Mouse (Mus musculus): ENCODE results near the gene Gpatch3.

Gpatch3 gene

GRCm38 (mm10) chr4:133574070-133574842, at the start of gene Gpatch3:
Gene Gpatch3, plus strand, starts transcription at chr4:133574745.
- peak; percentile 91 to 94 for DNase-seq

- DNase-seq, result no peak
Measured at GRCm38 (mm10) chr4:133527788-133528187, 46.8 kb upstream of the Gpatch3 start.

DNA sequence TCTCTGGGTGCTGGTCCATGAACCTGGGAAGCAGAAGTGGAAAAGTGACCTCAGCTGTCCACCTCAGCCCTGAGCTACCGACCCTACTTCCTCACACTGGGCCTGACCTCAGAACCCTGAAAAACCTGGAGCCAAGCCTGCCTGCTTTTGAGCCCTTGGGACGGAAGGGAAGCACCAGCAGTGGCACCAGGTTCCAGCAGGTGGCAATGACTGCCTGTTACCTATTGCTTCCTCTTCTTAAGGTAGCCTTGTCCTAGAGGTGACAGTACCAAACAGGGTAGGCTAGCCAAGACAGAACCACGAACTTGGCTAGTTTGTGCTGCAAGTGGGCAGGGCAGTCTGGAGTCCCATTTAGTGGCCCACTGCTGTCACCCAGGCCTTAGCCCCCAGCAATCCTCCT, 41.8 kb upstream of the Gpatch3 start:
- DNase-seq, result no peak

GRCm38 (mm10) chr4:133536081-133536480, 38.5 kb upstream of the Gpatch3 start:
- no peak for DNase-seq

- DNase-seq, result no peak
Measured at GRCm38 (mm10) chr4:133536652-133537051, 37.9 kb upstream of the Gpatch3 start.

DNA sequence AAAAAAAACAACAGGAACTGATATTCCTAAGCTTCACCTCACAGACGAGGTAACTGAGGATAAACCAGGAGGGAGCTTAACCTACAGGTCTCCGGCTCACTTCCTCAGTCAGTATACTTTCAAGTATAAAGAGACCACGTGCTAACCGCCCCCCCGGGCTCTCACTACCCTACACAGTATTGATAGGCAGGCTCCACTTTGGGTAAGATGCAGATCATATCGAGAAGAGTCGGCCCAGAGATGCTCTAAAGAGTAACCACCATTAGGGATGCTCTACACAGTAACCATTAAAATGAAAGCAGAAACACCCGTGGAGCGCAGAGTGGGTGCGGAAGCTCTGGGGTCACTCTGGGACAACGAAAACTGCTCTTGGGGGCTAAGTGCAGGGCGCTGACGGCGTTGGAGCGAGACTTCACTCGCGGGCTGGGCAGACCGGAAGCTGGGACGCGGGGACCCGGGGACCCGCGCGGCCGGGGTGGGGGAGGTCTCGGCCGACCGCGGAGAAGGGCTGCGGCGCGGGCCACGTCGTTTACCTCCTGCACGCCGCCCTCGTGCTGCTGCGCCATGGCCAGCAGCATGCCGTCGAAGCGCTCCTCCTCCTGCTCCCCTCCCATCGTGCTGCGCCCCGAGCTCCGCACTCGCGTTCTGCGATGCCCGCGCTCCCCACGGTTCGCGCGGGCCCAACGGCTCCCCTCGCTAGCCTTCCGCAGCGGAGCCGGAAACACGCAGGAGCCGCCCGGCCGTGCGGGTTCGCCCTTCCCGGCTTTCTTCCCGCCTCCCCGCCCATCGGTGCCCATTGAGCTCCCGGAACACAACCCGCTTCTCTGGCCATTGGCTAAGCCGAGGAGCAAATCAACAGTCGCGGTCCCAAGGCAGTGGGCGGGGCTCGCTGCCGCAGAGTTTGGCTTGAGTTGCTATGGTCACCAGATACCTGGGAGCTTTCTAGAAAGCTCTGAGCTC, 29.0 kb upstream of the Gpatch3 start, which contains the start of gene Nudc:
TSS of gene Nudc (minus strand) at position 725 of the 960 bp plus-strand sequence.
- DNase-seq, result peak; percentile 95 to 96

- DNase-seq, result no peak
Measured at GRCm38 (mm10) chr4:133552029-133552428, 22.5 kb upstream of the Gpatch3 start.

GRCm38 (mm10) chr4:133552768-133553447, 21.6 kb upstream of the Gpatch3 start, which contains the start of gene Nr0b2:
Gene Nr0b2, plus strand, starts transcription at chr4:133553376.
- peak in 1 of 2 experiments; percentile 21 for DNase-seq

DNA sequence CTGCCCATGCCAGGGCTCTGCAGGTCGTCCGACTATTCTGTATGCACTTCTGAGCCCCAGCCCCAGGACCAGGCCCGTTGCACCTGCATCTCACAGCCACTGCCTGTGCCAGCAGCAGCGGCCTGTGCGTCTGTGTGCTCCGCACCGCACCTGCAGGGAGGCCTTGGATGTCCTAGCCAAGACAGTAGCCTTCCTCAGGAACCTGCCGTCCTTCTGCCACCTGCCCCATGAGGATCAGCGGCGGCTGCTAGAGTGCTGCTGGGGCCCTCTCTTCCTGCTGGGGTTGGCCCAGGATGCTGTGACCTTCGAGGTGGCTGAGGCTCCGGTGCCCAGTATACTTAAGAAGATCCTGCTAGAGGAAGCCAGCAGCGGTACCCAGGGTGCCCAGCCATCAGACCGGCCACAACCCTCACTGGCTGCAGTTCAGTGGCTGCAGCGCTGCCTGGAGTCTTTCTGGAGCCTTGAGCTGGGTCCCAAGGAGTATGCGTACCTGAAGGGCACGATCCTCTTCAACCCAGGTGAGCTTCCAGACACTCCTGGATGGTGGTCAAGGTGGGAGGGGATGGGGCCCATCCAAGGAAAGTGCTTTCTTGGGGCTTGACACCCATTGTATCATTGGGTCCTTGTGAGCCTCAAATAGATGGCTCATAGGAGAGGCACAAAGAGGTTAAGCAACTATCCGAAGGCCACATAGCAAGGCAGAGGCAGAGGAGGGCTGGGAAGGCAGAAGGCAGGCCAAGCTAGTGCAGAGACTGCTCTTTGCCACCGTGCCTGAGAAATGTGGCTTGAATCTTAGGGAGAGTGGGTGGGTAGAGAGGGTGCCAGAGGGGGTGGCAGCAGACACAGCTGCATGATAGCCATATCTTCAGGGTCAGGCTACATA, 20.9 kb upstream of the Gpatch3 start:
- DNase-seq, result peak; percentile 29

DNA sequence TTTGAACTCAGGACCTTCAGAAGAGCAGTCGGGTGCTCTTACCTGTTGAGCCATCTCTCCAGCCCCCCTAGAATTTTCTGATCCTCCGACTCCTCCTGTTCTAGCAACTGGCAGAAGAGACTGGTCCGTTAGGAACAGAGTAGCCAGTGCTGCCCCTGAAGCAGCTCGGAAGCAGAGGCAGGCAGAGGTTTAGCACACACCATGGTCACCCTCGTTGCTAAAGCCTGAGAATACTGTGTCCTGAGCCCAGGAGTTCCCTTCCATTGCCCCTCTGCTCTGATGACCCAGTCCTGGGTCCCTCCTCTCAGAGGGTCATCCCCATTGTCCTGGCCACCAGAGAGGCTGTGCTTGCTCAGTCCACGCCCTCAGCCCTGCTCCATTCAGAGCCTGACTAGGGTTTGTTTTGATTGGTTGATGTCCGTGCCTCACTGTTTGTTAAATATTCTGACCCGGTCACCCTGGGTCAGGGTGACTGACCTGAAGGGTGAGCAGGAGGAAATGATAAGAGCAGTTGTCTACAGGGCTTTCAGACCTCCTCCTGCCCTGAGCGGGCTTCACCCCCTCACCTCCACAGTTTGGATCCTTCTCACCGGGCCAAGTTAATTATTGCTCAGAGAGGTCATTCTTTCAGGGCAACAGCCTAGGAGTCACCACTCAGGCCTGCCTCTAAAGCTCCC, 17.4 kb upstream of the Gpatch3 start:
- no peak for DNase-seq

GRCm38 (mm10) chr4:133559846-133560245, 14.7 kb upstream of the Gpatch3 start:
- DNase-seq, result no peak

GRCm38 (mm10) chr4:133561622-133562021, 12.9 kb upstream of the Gpatch3 start:
- DNase-seq, result no peak

- DNase-seq, result peak; percentile 78 to 88
Measured at GRCm38 (mm10) chr4:133563123-133563571, 11.4 kb upstream of the Gpatch3 start.

DNA sequence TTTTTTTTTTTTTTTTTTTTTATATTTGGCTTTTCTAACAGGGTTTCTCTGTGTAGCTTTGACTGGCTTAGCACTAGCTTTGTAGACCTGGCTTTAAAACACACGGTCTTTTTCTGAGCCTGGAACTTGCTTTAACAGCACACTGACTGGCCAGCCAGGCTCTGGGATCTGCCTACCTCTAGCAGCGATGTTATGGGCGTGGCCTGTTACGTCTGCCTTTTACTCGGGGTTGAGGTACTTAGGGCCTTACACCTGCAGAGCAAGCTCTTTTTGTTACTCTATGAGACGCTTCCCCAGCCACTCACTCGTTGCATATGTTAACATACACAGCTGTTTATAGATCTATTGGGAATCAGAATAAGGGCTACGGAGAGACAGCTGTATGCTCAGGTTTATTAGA, 7.3 kb upstream of the Gpatch3 start:
- no peak for DNase-seq

DNA sequence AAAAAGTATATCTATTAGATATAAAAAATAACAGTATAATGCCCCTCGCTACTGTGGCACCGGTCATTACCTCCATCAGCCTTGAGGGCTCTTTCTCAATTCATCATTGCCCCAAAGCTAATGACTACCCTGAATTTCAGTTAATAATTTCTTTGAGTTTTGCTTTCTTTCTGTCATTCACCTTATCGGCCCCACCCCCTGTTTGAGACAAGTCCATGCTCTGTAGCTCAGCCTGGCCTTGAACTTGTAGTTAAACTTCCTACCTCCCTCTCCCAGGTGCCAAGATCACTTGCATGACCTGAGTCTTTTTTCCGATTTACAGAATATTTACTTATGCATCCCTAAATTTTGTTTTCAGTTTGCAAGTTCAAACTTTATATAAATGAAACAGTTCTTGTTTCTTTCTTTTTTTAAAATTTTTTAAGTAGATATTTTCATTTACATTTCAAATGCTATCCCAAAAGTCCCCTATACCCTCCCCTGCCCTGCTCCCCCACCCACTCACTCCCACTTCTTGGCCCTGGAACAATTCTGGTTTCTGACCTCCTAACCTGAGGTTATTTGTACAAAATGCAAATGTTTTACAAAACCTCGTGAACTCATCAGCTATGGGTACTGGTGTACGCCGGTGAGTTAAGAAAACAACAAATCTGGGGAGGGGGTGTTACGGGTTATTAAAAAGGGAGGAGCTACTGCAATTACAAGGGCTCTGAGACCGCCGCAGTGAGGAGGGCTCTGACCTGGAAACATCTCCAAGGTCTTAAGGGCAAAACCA, 5.1 kb upstream of the Gpatch3 start:
- DNase-seq, result no peak

GRCm38 (mm10) chr4:133570066-133570466, 4.5 kb upstream of the Gpatch3 start:
- no peak for DNase-seq

DNA sequence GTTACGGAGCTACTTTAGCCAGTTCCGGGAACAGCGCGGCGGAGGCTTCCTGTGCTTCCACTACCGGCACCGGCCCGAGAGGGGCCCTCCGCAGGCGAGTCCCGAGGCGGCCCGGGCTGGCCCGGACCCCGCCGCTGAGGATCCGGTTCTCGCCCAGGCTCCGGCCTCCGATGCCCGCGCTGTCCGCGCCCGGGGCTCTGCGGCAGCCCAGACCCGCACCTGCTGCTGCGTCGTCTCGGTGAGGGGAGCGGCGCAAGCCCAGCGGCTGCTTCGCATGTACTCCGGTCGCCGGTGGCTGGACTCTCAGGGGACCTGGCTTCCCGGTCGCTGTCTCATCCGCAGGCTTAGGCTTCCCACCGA, 278 bp downstream of the Gpatch3 start:
- no peak for DNase-seq

- no peak for DNase-seq
Measured at GRCm38 (mm10) chr4:133577983-133578382, 3.4 kb downstream of the Gpatch3 start.

GRCm38 (mm10) chr4:133583690-133584058, 9.1 kb downstream of the Gpatch3 start:
- no peak for DNase-seq

Data from cerebellum, postnatal 36 days (tissue).